9 mouse cellular contexts compared by ENCODE assay signal in the genomic region with DNA sequence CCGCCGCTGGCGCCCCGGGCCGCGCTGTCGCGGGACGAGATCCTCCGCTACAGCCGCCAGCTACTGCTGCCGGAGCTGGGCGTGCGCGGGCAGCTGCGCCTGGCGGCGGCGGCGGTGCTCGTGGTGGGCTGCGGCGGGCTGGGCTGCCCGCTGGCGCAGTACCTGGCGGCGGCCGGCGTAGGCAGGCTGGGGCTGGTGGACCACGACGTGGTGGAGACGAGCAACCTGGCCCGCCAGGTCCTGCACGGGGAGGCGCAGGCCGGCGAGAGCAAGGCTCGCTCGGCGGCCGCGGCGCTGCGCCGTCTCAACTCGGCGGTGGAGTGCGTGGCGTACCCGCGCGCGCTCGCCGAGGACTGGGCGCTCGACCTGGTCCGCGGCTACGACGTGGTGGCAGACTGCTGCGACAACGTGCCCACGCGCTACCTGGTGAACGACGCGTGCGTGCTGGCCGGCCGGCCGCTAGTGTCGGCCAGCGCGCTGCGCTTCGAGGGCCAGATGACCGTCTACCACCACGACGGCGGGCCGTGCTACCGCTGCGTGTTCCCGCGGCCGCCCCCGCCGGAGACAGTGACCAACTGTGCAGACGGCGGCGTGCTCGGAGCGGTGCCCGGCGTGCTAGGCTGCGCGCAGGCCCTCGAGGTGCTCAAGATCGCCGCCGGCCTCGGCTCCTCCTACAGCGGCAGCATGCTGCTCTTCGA. TPM values are rescaled to one million over a fixed set of nuclear protein-coding genes. Genes with fewer than 3 reads are reported as not detected.
DNase-seq lines count a peak whose midpoint lies in the region; ATAC-seq and TF ChIP-seq lines count a peak whose summit lies in the region.
"Had no signal": no experiment of that assay in that cellular context is flagged by ENCODE, and none has a peak within 500 bp of the region (broad histone marks: within the 10 kb centered on the region; RNA-seq: fewer than 3 reads in every experiment).

No protein-coding gene starts in this region.

- peaks cover 17% of the 10 kb centered on the region for H3K36me3 ChIP-seq in hindbrain, embryonic 14.5 days (replicated peaks; ENCODE audit: control insufficient read depth, insufficient read depth)
- H3K36me3 ChIP-seq in liver, embryonic 14.5 days (replicated peaks; ENCODE audit: control insufficient read depth, insufficient read depth, low read depth) = peaks cover 16% of the 10 kb centered on the region
- peaks cover 18% of the 10 kb centered on the region for H3K36me3 ChIP-seq in neural tube, embryonic 12.5 days

- ATAC-seq in hindbrain, embryonic 14.5 days (ENCODE audit: low FRiP score) = peak; percentile 67
- ATAC-seq in liver, embryonic 14.5 days (ENCODE audit: insufficient read depth) = peak; percentile 68
- ATAC-seq in neural tube, embryonic 12.5 days (ENCODE audit: low FRiP score, low read depth) = peak; percentile 67

- H3K27me3 ChIP-seq in hindbrain, embryonic 14.5 days (ENCODE audit: control insufficient read depth, insufficient read depth, low read length) = no peaks in the 10 kb centered on the region
- no peaks in the 10 kb centered on the region for H3K27me3 ChIP-seq in liver, embryonic 14.5 days (ENCODE audit: control insufficient read depth, insufficient read depth, low read length)
- no peaks in the 10 kb centered on the region for H3K27me3 ChIP-seq in neural tube, embryonic 12.5 days (replicated peaks)

- DNase-seq in kidney, adult 18-20 months = peak; percentile 19
- no peak for DNase-seq in kidney, adult 11 months
- peak; percentile 50 for DNase-seq in R1 (ENCODE audit: low read depth, low spot score)
- DNase-seq in embryo, embryonic 9.5 days (ENCODE audit: extremely low spot score) = peak; percentile 24
- DNase-seq in hindbrain, embryonic 14.5 days (ENCODE audit: low spot score) = no peak
- DNase-seq in liver, embryonic 14.5 days (ENCODE audit: low read depth in 3 of 3, low spot score in 3 of 3) = no peak
- no peak for DNase-seq in spleen, postnatal 10 days (ENCODE audit: low spot score in 2 of 2)

- H3K9me3 ChIP-seq in hindbrain, embryonic 14.5 days (ENCODE audit: control insufficient read depth, low read length) = no peaks in the 10 kb centered on the region
- no peaks in the 10 kb centered on the region for H3K9me3 ChIP-seq in liver, embryonic 14.5 days (ENCODE audit: control insufficient read depth, low read length)
- H3K9me3 ChIP-seq in neural tube, embryonic 12.5 days = no peaks in the 10 kb centered on the region

- 4% methylated on average over 85 of the region's 105 CpGs for WGBS in hindbrain, embryonic 14.5 days
- 1% methylated on average over 105 of the region's 105 CpGs for WGBS in liver, embryonic 14.5 days (ENCODE audit: insufficient replicate concordance)
- WGBS in neural tube, embryonic 12.5 days = 4% methylated on average over 105 of the region's 105 CpGs

- peak overlapping the region; percentile 82 for H3K9ac ChIP-seq in hindbrain, embryonic 14.5 days
- peak overlapping the region; percentile 94 for H3K9ac ChIP-seq in liver, embryonic 14.5 days (replicated peaks)
- H3K9ac ChIP-seq in neural tube, embryonic 12.5 days = peak overlapping the region; percentile 96

- no peak for TF ChIP-seq CTCF in liver, embryonic 14.5 days (IDR thresholded peaks at IDR 0.05; ENCODE audit: low read depth)

- H3K4me1 ChIP-seq in hindbrain, embryonic 14.5 days (replicated peaks; ENCODE audit: control insufficient read depth, insufficient read depth, low read length) = peaks cover 28% of the 10 kb centered on the region
- peaks cover 21% of the 10 kb centered on the region in 2 experiments for H3K4me1 ChIP-seq in liver, embryonic 14.5 days (replicated peaks; ENCODE audit: control insufficient read depth in 2 of 2, insufficient read depth in 2 of 2, low read length in 1 of 2)
- H3K4me1 ChIP-seq in neural tube, embryonic 12.5 days = peaks cover 27% of the 10 kb centered on the region

- H3K4me3 ChIP-seq in hindbrain, embryonic 14.5 days (replicated peaks; ENCODE audit: low read length) = peak overlapping the region; percentile 97
- peak overlapping the region; percentile 70 to 95 for H3K4me3 ChIP-seq in liver, embryonic 14.5 days (ENCODE audit: insufficient read depth in 1 of 2, low read depth in 2 of 2, low read length in 2 of 2)
- peak overlapping the region; percentile 100 for H3K4me3 ChIP-seq in neural tube, embryonic 12.5 days

- TF ChIP-seq EP300 in liver, embryonic 14.5 days (IDR thresholded peaks at IDR 0.05; ENCODE audit: low read depth) = no peak

- peak overlapping the region; percentile 98 for H3K4me2 ChIP-seq in hindbrain, embryonic 14.5 days (replicated peaks)
- H3K4me2 ChIP-seq in liver, embryonic 14.5 days (ENCODE audit: low read depth) = peak overlapping the region; percentile 99
- peak overlapping the region; percentile 100 for H3K4me2 ChIP-seq in neural tube, embryonic 12.5 days (replicated peaks)

- peak overlapping the region; percentile 98 for H3K27ac ChIP-seq in hindbrain, embryonic 14.5 days
- H3K27ac ChIP-seq in liver, embryonic 14.5 days = peak overlapping the region; percentile 11; the same call in 1 of the 2 replicates
- peak overlapping the region; percentile 65; the same call in 1 of the 2 replicates for H3K27ac ChIP-seq in neural tube, embryonic 12.5 days

RNA-seq across cellular contexts. Expression of gene Mocs3, which starts 0.5 kb away (rescaled TPM):
- 11.7 and 12.5 TPM in 2 replicates for polyA plus RNA-seq in hindbrain, embryonic 14.5 days (2014; fragmentation: Nextera tagmentation; extraction: Ambion mirVana)
- 4.5 and 4.9 TPM in 2 replicates for polyA plus RNA-seq in liver, embryonic 14.5 days (2012; rRNA removed)
- 3.6 and 3.8 TPM in 2 replicates for polyA plus RNA-seq in liver, embryonic 14.5 days (2014; fragmentation: Nextera tagmentation; extraction: Ambion mirVana)
- polyA plus RNA-seq in neural tube, embryonic 12.5 days (2016; fragmentation: Nextera tagmentation; extraction: Ambion mirVana) = 12.5 TPM in 2 replicates

RNA-seq across cellular contexts. Expression of gene Dpm1, which starts 0.5 kb away (rescaled TPM):
- 58.7 and 60.1 TPM in 2 replicates for polyA plus RNA-seq in hindbrain, embryonic 14.5 days (2014; fragmentation: Nextera tagmentation; extraction: Ambion mirVana)
- 4.2 and 23.2 TPM in 2 replicates for polyA plus RNA-seq in liver, embryonic 14.5 days (2012; rRNA removed)
- 77.8 and 79.2 TPM in 2 replicates for polyA plus RNA-seq in liver, embryonic 14.5 days (2014; fragmentation: Nextera tagmentation; extraction: Ambion mirVana)
- 70.4 and 79.4 TPM in 2 replicates for polyA plus RNA-seq in neural tube, embryonic 12.5 days (2016; fragmentation: Nextera tagmentation; extraction: Ambion mirVana)

RNA-seq across cellular contexts. Expression of gene Gm20716, which starts 0.8 kb away (rescaled TPM):
- polyA plus RNA-seq in hindbrain, embryonic 14.5 days (2014; fragmentation: Nextera tagmentation; extraction: Ambion mirVana) = 23.7 and 26.3 TPM in 2 replicates
- polyA plus RNA-seq in liver, embryonic 14.5 days (2012; rRNA removed) = 4.9 and 8.5 TPM in 2 replicates
- polyA plus RNA-seq in liver, embryonic 14.5 days (2014; fragmentation: Nextera tagmentation; extraction: Ambion mirVana) = 4.4 and 4.7 TPM in 2 replicates
- 18.6 and 22.8 TPM in 2 replicates for polyA plus RNA-seq in neural tube, embryonic 12.5 days (2016; fragmentation: Nextera tagmentation; extraction: Ambion mirVana)

RNA-seq across cellular contexts. Expression of gene Adnp, which starts 24.0 kb away (rescaled TPM):
- polyA plus RNA-seq in hindbrain, embryonic 14.5 days (2014; fragmentation: Nextera tagmentation; extraction: Ambion mirVana) = 4.7 and 5.4 TPM in 2 replicates
- polyA plus RNA-seq in liver, embryonic 14.5 days (2012; rRNA removed) = 6.6 and 7.5 TPM in 2 replicates
- 0.51 and 1.6 TPM in 2 replicates for polyA plus RNA-seq in liver, embryonic 14.5 days (2014; fragmentation: Nextera tagmentation; extraction: Ambion mirVana)
- polyA plus RNA-seq in neural tube, embryonic 12.5 days (2016; fragmentation: Nextera tagmentation; extraction: Ambion mirVana) = 24.4 and 32.1 TPM in 2 replicates

RNA-seq across cellular contexts. Expression of gene Kcng1, which starts 50.6 kb away (rescaled TPM):
- polyA plus RNA-seq in hindbrain, embryonic 14.5 days (2014; fragmentation: Nextera tagmentation; extraction: Ambion mirVana) = 0.87 and 1.4 TPM in 2 replicates
- 0.02 and 0.05 TPM in 2 replicates for polyA plus RNA-seq in liver, embryonic 14.5 days (2012; rRNA removed)
- 0.09 and 0.10 TPM in 2 replicates for polyA plus RNA-seq in liver, embryonic 14.5 days (2014; fragmentation: Nextera tagmentation; extraction: Ambion mirVana)
- 0.42 and 0.48 TPM in 2 replicates for polyA plus RNA-seq in neural tube, embryonic 12.5 days (2016; fragmentation: Nextera tagmentation; extraction: Ambion mirVana)
- polyA plus RNA-seq: macrophage had no signal

Comparison
In these comparisons a context has a peak if more than half of its experiments do, and no peak if none do; other contexts are left out.
1. DNase-seq: peak in kidney, adult 18-20 months (single experiment), R1 (single experiment) and embryo, embryonic 9.5 days (single experiment); none in kidney, adult 11 months (single experiment), hindbrain, embryonic 14.5 days (single experiment), liver, embryonic 14.5 days (0 of 3) and spleen, postnatal 10 days (0 of 2).
2. H3K27ac ChIP-seq: peak in every context shown above with its lines; median percentile 98 in hindbrain, embryonic 14.5 days; 65 in neural tube, embryonic 12.5 days; 11 in liver, embryonic 14.5 days.
3. Peak in every context shown above with its lines, with median percentiles within 50 percentile points of each other: ATAC-seq, H3K4me2 ChIP-seq, H3K4me3 ChIP-seq and H3K9ac ChIP-seq.